Mouse (Mus musculus): ENCODE measurements around the gene Lgals9.

Lgals9 gene

DNA sequence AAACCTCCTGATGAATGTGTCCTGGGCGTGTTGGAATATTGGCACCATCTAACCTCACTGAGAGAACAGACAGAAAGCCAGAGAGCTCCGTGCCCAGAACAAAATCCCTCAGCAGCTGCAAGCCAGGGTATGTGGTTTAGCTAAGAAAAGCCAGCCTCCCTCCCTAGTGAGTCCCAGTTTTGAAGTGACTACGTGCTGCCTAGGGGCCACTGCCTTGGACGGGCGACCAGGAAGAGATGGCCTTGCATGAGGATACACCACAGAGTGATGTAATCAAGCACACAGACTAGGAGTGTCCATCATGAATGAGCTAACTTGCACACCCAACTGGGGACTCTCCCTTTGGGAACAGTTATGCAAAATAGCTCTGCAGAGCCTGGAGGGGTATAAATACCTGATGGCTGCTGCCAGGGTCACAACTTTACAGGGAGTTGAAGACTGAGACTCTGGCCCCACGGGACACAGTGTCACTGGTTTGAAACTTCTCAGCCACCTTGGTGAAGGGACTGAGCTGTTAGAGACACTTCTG is 64.3 kb downstream of the Lgals9 start, which contains the start of gene Nos2:
Gene Nos2, plus strand, starts transcription at position 377 of the 529 bp plus-strand sequence.
- no peak for DNase-seq (ENCODE audit: low spot score)

DNA sequence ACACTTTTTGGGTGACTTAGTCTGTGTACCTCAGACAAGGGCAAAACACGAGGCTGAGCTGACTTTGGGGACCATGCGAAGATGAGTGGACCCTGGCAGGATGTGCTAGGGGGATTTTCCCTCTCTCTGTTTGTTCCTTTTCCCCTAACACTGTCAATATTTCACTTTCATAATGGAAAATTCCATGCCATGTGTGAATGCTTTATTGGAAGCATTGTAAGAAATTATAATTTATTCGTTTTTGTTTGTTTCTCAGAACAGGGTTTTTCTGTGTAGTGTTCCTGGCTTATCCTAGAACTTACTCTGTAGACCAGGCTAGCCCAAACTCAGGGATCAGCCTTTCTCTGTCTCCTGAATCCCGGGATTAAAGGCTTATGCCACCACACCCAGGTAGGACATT is 65.0 kb downstream of the Lgals9 start:
- no peak for DNase-seq (ENCODE audit: low spot score)

DNA sequence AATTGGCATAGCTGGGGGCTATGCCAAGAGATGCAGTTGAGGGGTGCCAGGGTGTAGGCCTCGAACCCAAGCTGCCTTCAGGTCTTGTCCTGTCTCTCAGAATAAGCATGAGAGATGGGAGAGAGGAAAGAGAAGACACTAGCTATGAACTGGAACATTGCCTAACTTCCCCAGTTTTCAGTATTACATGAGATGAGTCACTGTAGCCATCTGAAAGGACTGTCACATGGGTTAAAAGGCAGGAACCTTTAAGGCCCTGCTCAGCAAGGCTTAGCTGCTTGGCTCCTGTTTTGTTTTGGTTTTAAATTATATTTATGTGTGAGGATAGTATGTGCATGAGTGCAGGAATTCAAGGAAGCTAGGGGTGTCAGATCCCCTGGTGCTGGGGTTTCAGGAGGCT is 68.3 kb downstream of the Lgals9 start:
- peak; percentile 16 for DNase-seq (ENCODE audit: low spot score)

DNA sequence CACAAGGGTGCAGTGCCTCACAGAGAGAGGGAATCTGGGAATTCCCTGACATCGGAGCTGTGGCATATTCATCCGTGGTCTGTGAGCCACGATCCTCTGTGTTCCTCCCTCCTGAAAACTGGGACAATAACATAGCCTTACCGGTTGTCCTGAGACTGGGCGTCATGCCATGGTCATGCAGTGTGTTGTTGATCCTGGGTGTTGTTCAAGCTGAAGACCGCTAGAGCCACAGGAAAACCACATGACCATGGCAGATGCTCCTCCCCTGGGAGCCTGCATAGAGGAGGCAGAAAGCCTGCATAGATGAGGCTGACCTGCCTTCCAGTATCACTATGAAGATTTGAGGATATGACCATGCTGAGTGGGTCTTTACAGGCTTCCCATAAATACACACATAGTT is 69.3 kb downstream of the Lgals9 start:
- DNase-seq (ENCODE audit: low spot score) = no peak
